8 mouse cellular contexts compared by ENCODE assay signal in genomic region chr17:55969560-55969959, GRCm38 (mm10). TPM values are rescaled to one million over a fixed set of nuclear protein-coding genes. Genes with fewer than 3 reads are reported as not detected.
DNase-seq lines count a peak whose midpoint lies in the region; ATAC-seq and TF ChIP-seq lines count a peak whose summit lies in the region.

No protein-coding gene starts in this region.

- peak; percentile 78 to 79 for DNase-seq in cerebellum, postnatal 10 days
- DNase-seq in cerebellum, adult 2 months: no peak
- DNase-seq in MEL (ENCODE audit: low read depth, low spot score): no peak
- DNase-seq in heart, postnatal 4 days: peak; percentile 36
- no peak for DNase-seq in Muller cell, postnatal 12 days (ENCODE audit: inconsistent ontology term)
- DNase-seq in layer of hippocampus, adult 9-10 months (ENCODE audit: low spot score): no peak
- DNase-seq in lung, adult 2 months: no peak

- H3K4me1 ChIP-seq in cerebellum, adult 2 months (ENCODE audit: control insufficient read depth, insufficient read depth, low read length): peaks cover 36% of the 10 kb centered on the region
- H3K4me1 ChIP-seq in MEL (ENCODE audit: control insufficient read depth in 1 of 2, insufficient read depth in 2 of 2, low read length in 2 of 2): no peaks in the 10 kb centered on the region
- peaks cover 12% of the 10 kb centered on the region for H3K4me1 ChIP-seq in limb, embryonic 12.5 days (replicated peaks)
- H3K4me1 ChIP-seq in lung, adult 2 months (ENCODE audit: control insufficient read depth, insufficient read depth, low read length): no peaks in the 10 kb centered on the region; the same call in 1 of the 2 replicates

- TF ChIP-seq POLR2A in cerebellum, adult 2 months (IDR thresholded peaks at IDR 0.05; ENCODE audit: borderline replicate concordance, insufficient read depth, low read length): no peak
- TF ChIP-seq POLR2A in MEL (IDR thresholded peaks at IDR 0.05; ENCODE audit: control insufficient read depth in 1 of 2, insufficient read depth in 1 of 2, low read depth in 1 of 2, low read length in 2 of 2, poor library complexity in 1 of 2): no peak
- TF ChIP-seq POLR2A in lung, adult 2 months (IDR thresholded peaks at IDR 0.05; ENCODE audit: borderline replicate concordance, extremely low read depth, low read depth, low read length): no peak

- no peak overlapping the region for H3K27ac ChIP-seq in cerebellum, adult 2 months (ENCODE audit: insufficient read depth, low read length)
- no peak overlapping the region for H3K27ac ChIP-seq in MEL (ENCODE audit: control insufficient read depth, low read depth, low read length)
- H3K27ac ChIP-seq in limb, embryonic 12.5 days: no peak overlapping the region

- no peak for TF ChIP-seq CTCF in cerebellum, adult 2 months (IDR thresholded peaks at IDR 0.05; ENCODE audit: borderline replicate concordance, insufficient read depth, low read depth, low read length)
- no peak for TF ChIP-seq CTCF in MEL (IDR thresholded peaks at IDR 0.05 in 2 of 3, conservative IDR thresholded peaks at IDR 0.05 in 1 of 3; ENCODE audit: control insufficient read depth in 1 of 3, insufficient read depth in 1 of 3, low read depth in 2 of 3, low read length in 3 of 3, poor library complexity in 1 of 3, severe bottlenecking in 1 of 3)
- no peak for TF ChIP-seq CTCF in lung, adult 2 months (IDR thresholded peaks at IDR 0.05; ENCODE audit: insufficient read depth, low read length)

- H3K4me3 ChIP-seq in cerebellum, adult 2 months (replicated peaks; ENCODE audit: insufficient read depth, low read depth, low read length): no peak overlapping the region
- no peak overlapping the region for H3K4me3 ChIP-seq in MEL (ENCODE audit: control insufficient read depth in 1 of 2, insufficient read depth in 1 of 2, low read depth in 2 of 2, low read length in 2 of 2)
- peak overlapping the region; percentile 63 for H3K4me3 ChIP-seq in limb, embryonic 12.5 days (replicated peaks)
- H3K4me3 ChIP-seq in lung, adult 2 months (replicated peaks; ENCODE audit: extremely low read depth, low read depth, low read length): no peak overlapping the region

- no peak for TF ChIP-seq RAD21 in MEL (IDR thresholded peaks at IDR 0.05; ENCODE audit: low read depth, low read length)

- no peaks in the 10 kb centered on the region for H3K79me2 ChIP-seq in MEL (ENCODE audit: control insufficient read depth, insufficient read depth, low read length, poor library complexity)

- no peaks in the 10 kb centered on the region for H3K27me3 ChIP-seq in cerebellum, adult 2 months (ENCODE audit: control insufficient read depth, insufficient read depth, low read length)
- no peaks in the 10 kb centered on the region for H3K27me3 ChIP-seq in MEL (ENCODE audit: control insufficient read depth in 1 of 2, insufficient read depth in 2 of 2, low read length in 2 of 2)
- peaks cover 5% of the 10 kb centered on the region; the same call in 1 of the 2 replicates for H3K27me3 ChIP-seq in limb, embryonic 12.5 days

- H3K4me2 ChIP-seq in limb, embryonic 12.5 days: peak overlapping the region; percentile 83

- H3K36me3 ChIP-seq in MEL (ENCODE audit: control insufficient read depth in 1 of 2, insufficient read depth in 2 of 2, low read length in 2 of 2): no peaks in the 10 kb centered on the region; a peak in 1 of 4 replicates
- H3K36me3 ChIP-seq in limb, embryonic 12.5 days: peaks cover 55% of the 10 kb centered on the region

- no peaks in the 10 kb centered on the region for H3K9me3 ChIP-seq in MEL (replicated peaks; ENCODE audit: insufficient read depth, low read length)
- H3K9me3 ChIP-seq in limb, embryonic 12.5 days: no peaks in the 10 kb centered on the region

- no peak for TF ChIP-seq EP300 in MEL (IDR thresholded peaks at IDR 0.05; ENCODE audit: low read depth in 1 of 2, low read length in 2 of 2)

- 47% methylated on average over 14 of the region's 14 CpGs for WGBS in cerebellum, adult 2 months
- 53% methylated on average over 14 of the region's 14 CpGs for WGBS in limb, embryonic 12.5 days
- 45% methylated on average over 14 of the region's 14 CpGs for WGBS in lung, adult 2 months

- no peak for ATAC-seq in limb, embryonic 12.5 days (ENCODE audit: insufficient number of reproducible peaks, insufficient read depth, low FRiP score, low TSS enrichment, low read depth)

- no peak overlapping the region for H3K9ac ChIP-seq in MEL (ENCODE audit: control insufficient read depth, low read depth, low read length, poor library complexity, severe bottlenecking)
- H3K9ac ChIP-seq in limb, embryonic 12.5 days (replicated peaks): no peak overlapping the region

TF ChIP-seq in MEL, 35 proteins besides CTCF, POLR2A, EP300 and RAD21:
- TF ChIP-seq POLR2AphosphoS2 (IDR thresholded peaks at IDR 0.05; ENCODE audit: low read length) (peak; percentile 24; the same call in 1 of the 2 replicates), GABPA (IDR thresholded peaks at IDR 0.05; ENCODE audit: low read depth, low read length) (no peak), KAT2A (conservative IDR thresholded peaks at IDR 0.05; ENCODE audit: low read depth, low read length) (no peak), TBP (IDR thresholded peaks at IDR 0.05; ENCODE audit: low read depth, low read length) (no peak), E2F4 (IDR thresholded peaks at IDR 0.05; ENCODE audit: borderline replicate concordance, low read depth, low read length) (no peak), MAX (IDR thresholded peaks at IDR 0.05; ENCODE audit: low read length) (no peak)

RNA-seq across cellular contexts. Expression of gene Shd, which starts 0.7 kb away (rescaled TPM):
- 122 and 127 TPM in 2 replicates for polyA plus RNA-seq in cerebellum, adult 2 months (2012; rRNA removed)
- total RNA-seq in MEL (2012; rRNA removed): 0.26 and 0.31 TPM in 2 replicates
- polyA plus RNA-seq in MEL (2012; ENCODE audit: insufficient read depth in 1 of 2, insufficient read length in 2 of 2, low read depth in 1 of 2, low replicate concordance in 2 of 2, missing spikeins in 1 of 2): under 1 TPM in 1 of 2 experiments, not detected in 1; 0.89 TPM
- total RNA-seq in heart, postnatal 4 days (2021): 1 to 10 TPM; 3.7 to 4.6 TPM
- polyA plus RNA-seq in limb, embryonic 12.5 days (2016; fragmentation: Nextera tagmentation; extraction: Ambion mirVana): 52.6 and 54.1 TPM in 2 replicates
- 1.6 and 1.9 TPM in 2 replicates for polyA plus RNA-seq in lung, adult 2 months (2012; rRNA removed)

RNA-seq across cellular contexts. Expression of gene Yju2, which starts 10.7 kb away (rescaled TPM):
- polyA plus RNA-seq in cerebellum, adult 2 months (2012; rRNA removed): 13.4 and 14.9 TPM in 2 replicates
- 17.6 and 18.6 TPM in 2 replicates for total RNA-seq in MEL (2012; rRNA removed)
- 10 to 100 TPM; 25.2 to 91.8 TPM for polyA plus RNA-seq in MEL (2012; ENCODE audit: insufficient read depth in 1 of 2, insufficient read length in 2 of 2, low read depth in 1 of 2, low replicate concordance in 2 of 2, missing spikeins in 1 of 2)
- total RNA-seq in heart, postnatal 4 days (2021): 10 to 100 TPM; 14.8 to 14.9 TPM
- polyA plus RNA-seq in limb, embryonic 12.5 days (2016; fragmentation: Nextera tagmentation; extraction: Ambion mirVana): 24.6 and 26.6 TPM in 2 replicates
- polyA plus RNA-seq in lung, adult 2 months (2012; rRNA removed): 8.8 and 9.5 TPM in 2 replicates

RNA-seq across cellular contexts. Expression of gene Fsd1, which starts 16.7 kb away (rescaled TPM):
- 88.0 and 91.3 TPM in 2 replicates for polyA plus RNA-seq in cerebellum, adult 2 months (2012; rRNA removed)
- total RNA-seq in MEL (2012; rRNA removed): not detected in 2 replicates
- not detected for polyA plus RNA-seq in MEL (2012; ENCODE audit: insufficient read depth in 1 of 2, insufficient read length in 2 of 2, low read depth in 1 of 2, low replicate concordance in 2 of 2, missing spikeins in 1 of 2)
- total RNA-seq in heart, postnatal 4 days (2021): 1 to 10 TPM in 1 of 2 experiments, under 1 TPM in 1; 0.34 to 1.5 TPM
- 42.4 and 43.2 TPM in 2 replicates for polyA plus RNA-seq in limb, embryonic 12.5 days (2016; fragmentation: Nextera tagmentation; extraction: Ambion mirVana)
- polyA plus RNA-seq in lung, adult 2 months (2012; rRNA removed): 0.17 and 0.31 TPM in 2 replicates

RNA-seq across cellular contexts. Expression of gene Ebi3, which starts 17.1 kb away (rescaled TPM):
- 0.81 and 1.00 TPM in 2 replicates for polyA plus RNA-seq in cerebellum, adult 2 months (2012; rRNA removed)
- total RNA-seq in MEL (2012; rRNA removed): 0.15 TPM in 1 of 2 replicates, not detected in the other
- polyA plus RNA-seq in MEL (2012; ENCODE audit: insufficient read depth in 1 of 2, insufficient read length in 2 of 2, low read depth in 1 of 2, low replicate concordance in 2 of 2, missing spikeins in 1 of 2): under 1 TPM in 1 of 2 experiments, not detected in 1; 0.86 TPM
- under 1 TPM; 0.61 to 0.71 TPM for total RNA-seq in heart, postnatal 4 days (2021)
- 1.6 TPM in 2 replicates for polyA plus RNA-seq in limb, embryonic 12.5 days (2016; fragmentation: Nextera tagmentation; extraction: Ambion mirVana)
- 7.3 and 12.4 TPM in 2 replicates for polyA plus RNA-seq in lung, adult 2 months (2012; rRNA removed)

RNA-seq across cellular contexts. Expression of gene Zfp119b, which starts 20.3 kb away (rescaled TPM):
- 3.3 and 3.7 TPM in 2 replicates for polyA plus RNA-seq in cerebellum, adult 2 months (2012; rRNA removed)
- total RNA-seq in MEL (2012; rRNA removed): 1.6 and 2.0 TPM in 2 replicates
- 1 to 10 TPM in 1 of 2 experiments, not detected in 1; 1.1 TPM for polyA plus RNA-seq in MEL (2012; ENCODE audit: insufficient read depth in 1 of 2, insufficient read length in 2 of 2, low read depth in 1 of 2, low replicate concordance in 2 of 2, missing spikeins in 1 of 2)
- total RNA-seq in heart, postnatal 4 days (2021): 1 to 10 TPM; 3.3 to 4.0 TPM
- 5.0 and 7.0 TPM in 2 replicates for polyA plus RNA-seq in limb, embryonic 12.5 days (2016; fragmentation: Nextera tagmentation; extraction: Ambion mirVana)
- 0.29 and 0.70 TPM in 2 replicates for polyA plus RNA-seq in lung, adult 2 months (2012; rRNA removed)

Comparison
In these comparisons a context has a peak if more than half of its experiments do, and no peak if none do; other contexts are left out.
1. DNase-seq: peak in cerebellum, postnatal 10 days (2 of 2) and heart, postnatal 4 days (single experiment); none in cerebellum, adult 2 months (0 of 2), MEL (single experiment), Muller cell, postnatal 12 days (single experiment), layer of hippocampus, adult 9-10 months (single experiment) and lung, adult 2 months (single experiment).
2. RNA of gene Shd, which starts 0.7 kb away (polyA plus RNA-seq): 122 to 127 TPM in cerebellum, adult 2 months and 52.6 to 54.1 TPM in limb, embryonic 12.5 days; 1.6 to 1.9 TPM in lung, adult 2 months and 0.89 TPM in MEL; every median in the first group is over 10 times any median in the second.
3. RNA of gene Fsd1, which starts 16.7 kb away (polyA plus RNA-seq): 88.0 to 91.3 TPM in cerebellum, adult 2 months and 42.4 to 43.2 TPM in limb, embryonic 12.5 days; 0.17 to 0.31 TPM in lung, adult 2 months and not detected in MEL; every median in the first group is over 10 times any median in the second.